Comparison of ENCODE assay signal across 8 mouse cellular contexts in genomic region chr6:72899781-72900681, GRCm38 (mm10). TPM values are rescaled to one million over a fixed set of nuclear protein-coding genes. Genes with fewer than 3 reads are reported as not detected.
DNase-seq lines count a peak whose midpoint lies in the region; ATAC-seq and TF ChIP-seq lines count a peak whose summit lies in the region.

TSS of gene Kcmf1 (minus strand) at chr6:72899979.

- peak within 1 kb of the TSS; percentile 98 for H3K4me3 ChIP-seq in hindbrain, postnatal 0 days (ENCODE audit: low read length)
- peak within 1 kb of the TSS; percentile 94 for H3K4me3 ChIP-seq in megakaryocyte, embryonic 14.5 days (replicated peaks)

- no peaks in the 10 kb centered on the region for H3K36me3 ChIP-seq in hindbrain, postnatal 0 days (ENCODE audit: insufficient read depth, low read length)
- peaks cover 12% of the 10 kb centered on the region for H3K36me3 ChIP-seq in megakaryocyte, embryonic 14.5 days (replicated peaks; ENCODE audit: low read length)

- TF ChIP-seq CTCF in hindbrain, postnatal 0 days (IDR thresholded peaks at IDR 0.05; ENCODE audit: low read depth): no peak

- peak within 1 kb of the TSS; percentile 98 for H3K27ac ChIP-seq in hindbrain, postnatal 0 days

- WGBS in hindbrain, postnatal 0 days: under 1% methylated on average over 72 of the region's 113 CpGs

- peaks cover 5% of the 10 kb centered on the region; the same call in 1 of the 2 replicates for H3K4me1 ChIP-seq in hindbrain, postnatal 0 days (ENCODE audit: insufficient read depth, low read length)
- H3K4me1 ChIP-seq in megakaryocyte, embryonic 14.5 days: peaks cover 40% of the 10 kb centered on the region

- peak within 1 kb of the TSS; percentile 67 for H3K4me2 ChIP-seq in hindbrain, postnatal 0 days (ENCODE audit: low read depth, low read length)

- DNase-seq in gastrocnemius, adult 8-10 months (ENCODE audit: low spot score in 2 of 2): peak; percentile 57 to 68
- DNase-seq in hindbrain, postnatal 0 days (ENCODE audit: low spot score): peak; percentile 80
- peak; percentile 41 to 53 for DNase-seq in left cerebral cortex, adult 8-10 months (ENCODE audit: low spot score in 2 of 2)
- peak; percentile 76 to 80 for DNase-seq in right cerebral cortex, postnatal 10 days (ENCODE audit: low spot score in 2 of 2)
- peak; percentile 71 for DNase-seq in urinary bladder, postnatal 25 days (ENCODE audit: low spot score)

- no peaks in the 10 kb centered on the region for H3K27me3 ChIP-seq in hindbrain, postnatal 0 days (ENCODE audit: insufficient read depth, low read length)
- H3K27me3 ChIP-seq in megakaryocyte, embryonic 14.5 days (replicated peaks): no peaks in the 10 kb centered on the region

- peak within 1 kb of the TSS; percentile 100 for H3K9ac ChIP-seq in hindbrain, postnatal 0 days (replicated peaks; ENCODE audit: low read length)

- ATAC-seq in activated CD4-positive, CD25-positive, alpha-beta regulatory T cell, adult 4 months: peak; percentile 68
- ATAC-seq in common myeloid progenitor, adult 5-6 weeks (replicated peaks; ENCODE audit: low read depth, poor library complexity, severe bottlenecking): peak; percentile 36
- peak; percentile 86 for ATAC-seq in hindbrain, postnatal 0 days

- H3K9me3 ChIP-seq in hindbrain, postnatal 0 days (ENCODE audit: low read length): no peaks in the 10 kb centered on the region
- H3K9me3 ChIP-seq in megakaryocyte, embryonic 14.5 days: no peaks in the 10 kb centered on the region

RNA-seq across cellular contexts. Expression of gene Kcmf1, which starts in this region (rescaled TPM):
- 10 to 100 TPM; 10.1 to 12.0 TPM for polyA plus RNA-seq in activated CD4-positive, CD25-positive, alpha-beta regulatory T cell, adult 4 months (2017; shearing (Covaris generic))
- total RNA-seq in common myeloid progenitor, adult 5-6 weeks (2017): 68.1 and 126 TPM in 2 replicates
- 100 to 1,000 TPM; 181 to 260 (median 210) TPM for total RNA-seq in gastrocnemius, adult 8-10 months (2022)
- total RNA-seq in hindbrain, postnatal 0 days (2014; rRNA removed): 66.5 and 76.9 TPM in 2 replicates
- polyA plus RNA-seq in hindbrain, postnatal 0 days (2015; fragmentation: Nextera tagmentation; extraction: Ambion mirVana): 50.1 and 51.0 TPM in 2 replicates
- total RNA-seq in left cerebral cortex, adult 8-10 months (2022): 10 to 100 TPM; 66.2 to 67.2 (median 67.1) TPM
- polyA plus RNA-seq in megakaryocyte, embryonic 14.5 days (2012; ENCODE audit: insufficient read depth, low replicate concordance): 10.2 and 91.5 TPM in 2 replicates

Comparison
In these comparisons a context has a peak if more than half of its experiments do, and no peak if none do; other contexts are left out.
1. Peak in every context shown above with its lines: DNase-seq, ATAC-seq, H3K4me3 ChIP-seq and H3K27ac ChIP-seq.
2. ATAC-seq: peak in every context shown above with its lines; median percentile 86 in hindbrain, postnatal 0 days; 68 in activated CD4-positive, CD25-positive, alpha-beta regulatory T cell, adult 4 months; 36 in common myeloid progenitor, adult 5-6 weeks.